Mouse (Mus musculus) testis, adult 10 weeks (tissue): Measurements from ENCODE around the gene Cxcr3. TPM values are rescaled to one million over a fixed set of nuclear protein-coding genes. Genes with fewer than 3 reads are reported as not detected.

Experiments
- polyA plus RNA-seq: library from polyadenylated mRNA; stranded (reverse); fragments of 350-450 nt; fragmentation: Illumina TruSeq; extraction: RNeasy Lipid Tissue Mini Kit (QIAGEN cat#74804); gene quantifications from one replicate; pipeline ENCODE4 v1.2.3, GENCODE M21; 2014; ENCODE audit warnings: low read depth, low replicate concordance

Cxcr3 gene
- not detected for polyA plus RNA-seq

DNA sequence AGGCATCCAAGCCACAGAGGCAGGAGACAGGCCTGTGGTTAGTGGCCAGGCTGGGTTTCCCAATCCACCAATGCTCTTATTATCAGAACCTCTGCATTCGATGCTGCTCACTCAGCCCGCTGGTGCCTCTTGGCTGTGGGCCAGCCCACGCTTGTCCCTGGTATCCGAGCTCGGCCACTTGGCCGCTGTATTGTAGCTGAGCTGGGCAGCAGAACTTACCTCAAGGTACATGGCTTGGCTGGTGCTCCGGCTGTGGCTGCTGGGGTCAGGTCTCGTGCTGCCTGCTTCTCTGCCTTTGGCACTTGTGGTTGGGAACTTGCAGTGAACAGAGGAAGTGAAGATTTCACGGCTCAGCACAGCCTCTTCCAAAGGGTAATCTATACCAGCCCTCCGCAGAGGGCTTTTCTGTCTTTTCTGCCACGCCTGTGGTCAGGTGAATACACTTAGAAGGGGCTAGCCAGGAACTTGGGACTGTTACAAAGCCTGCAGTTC lies at the start of gene Cxcr3:
TSS of gene Cxcr3 (minus strand) at position 442 of the 492 bp plus-strand sequence.

Other genes starting within 250 kb of the Cxcr3 start
- gene Taf1, start 201.5 kb downstream of the Cxcr3 start, polyA plus RNA-seq, result 21.2 TPM
- 51.0 TPM for gene Ogt, start 94.2 kb downstream of the Cxcr3 start, polyA plus RNA-seq
- 3.4 TPM for gene Gm4779, start 60.2 kb upstream of the Cxcr3 start, polyA plus RNA-seq
- gene 8030474K03Rik, start 60.4 kb upstream of the Cxcr3 start, polyA plus RNA-seq, result 2.7 TPM
- gene Nhsl2, start 115.1 kb upstream of the Cxcr3 start, polyA plus RNA-seq, result 1.0 TPM